Mouse (Mus musculus): Measurements from ENCODE around the gene Syt11.

GRCm38 (mm10) chr3:88717198-88717798, 57.7 kb downstream of the Syt11 start:
- TF ChIP-seq CTCF (IDR thresholded peaks at IDR 0.05; ENCODE audit: borderline replicate concordance, extremely low read depth, insufficient read depth, insufficient read length) = no peak
- no peak for TF ChIP-seq POLR2A (IDR thresholded peaks at IDR 0.05; ENCODE audit: borderline replicate concordance, extremely low read depth, insufficient read depth, insufficient read length, poor library complexity, severe bottlenecking)
